Mouse (Mus musculus): ENCODE measurements around the gene Tmem19.

DNA sequence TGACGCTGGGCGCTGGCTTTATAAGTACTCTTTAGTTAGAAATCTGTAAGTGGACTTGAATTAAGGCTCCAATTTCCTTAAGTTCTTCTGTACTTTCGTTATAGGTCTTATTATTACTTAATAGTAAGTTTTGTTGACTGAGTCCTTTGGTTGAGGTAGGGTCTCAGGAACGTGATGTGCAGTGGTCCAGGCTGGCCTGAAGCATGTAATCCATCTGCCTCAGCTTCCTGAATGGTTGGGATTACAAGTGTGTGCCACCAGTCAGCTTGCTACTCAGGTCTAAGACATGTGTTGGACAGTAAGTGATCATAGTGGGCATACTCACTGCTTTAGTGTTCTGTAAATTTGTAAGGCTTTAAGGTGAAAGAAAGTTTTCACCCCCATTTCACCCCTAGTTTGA is 28.8 kb upstream of the Tmem19 start:
- TF ChIP-seq POLR2A (IDR thresholded peaks at IDR 0.05; ENCODE audit: insufficient read depth, low read length) (no peak), EP300 (IDR thresholded peaks at IDR 0.05; ENCODE audit: insufficient read depth, low read depth, low read length) (no peak)
